Mouse (Mus musculus): ENCODE results near the gene Hist1h2bc. TPM values are rescaled to one million over a fixed set of nuclear protein-coding genes. Genes with fewer than 3 reads are reported as not detected.
"Not testable (repeated sequence)": the region's sequence is repeated elsewhere in the genome, so short reads cannot be mapped to it uniquely, and the experiment has no call there.

Gene Hist1h2bc
- polyA plus RNA-seq, 1 experiment: 20.6 TPM

- peaks cover 10% of the 10 kb centered on the region for H3K4me1 ChIP-seq (ENCODE audit: control insufficient read depth)
- TF ChIP-seq TAL1 (IDR thresholded peaks at IDR 0.05; ENCODE audit: low read length): no peak
- TF ChIP-seq GATA1 (IDR thresholded peaks at IDR 0.05; ENCODE audit: low read length): no peak
- H3K36me3 ChIP-seq (ENCODE audit: control insufficient read depth): no peaks in the 10 kb centered on the region
- no peaks in the 10 kb centered on the region for H3K9me3 ChIP-seq (ENCODE audit: control insufficient read depth, low read length)
- H3K4me3 ChIP-seq (replicated peaks): no peak overlapping the region
- peaks cover 39% of the 10 kb centered on the region for H3K27me3 ChIP-seq (ENCODE audit: control insufficient read depth)
Measured at GRCm38 (mm10) chr13:23708041-23708440, 24.0 kb downstream of the Hist1h2bc start.

- Histone ChIP-seq H3K4me1 (ENCODE audit: control insufficient read depth) (peaks cover 7% of the 10 kb centered on the region), H3K36me3 (ENCODE audit: control insufficient read depth) (no peaks in the 10 kb centered on the region), H3K27me3 (ENCODE audit: control insufficient read depth) (peaks cover 42% of the 10 kb centered on the region), H3K9me3 (ENCODE audit: control insufficient read depth, low read length) (no peaks in the 10 kb centered on the region), H3K4me3 (replicated peaks) (no peak overlapping the region)
- TF ChIP-seq GATA1 (IDR thresholded peaks at IDR 0.05; ENCODE audit: low read length) (no peak), TAL1 (IDR thresholded peaks at IDR 0.05; ENCODE audit: low read length) (no peak)
Measured at GRCm38 (mm10) chr13:23708654-23709053, 24.7 kb downstream of the Hist1h2bc start.

- H3K9me3 ChIP-seq (ENCODE audit: control insufficient read depth, low read length): no peaks in the 10 kb centered on the region
- H3K27me3 ChIP-seq (ENCODE audit: control insufficient read depth): peaks cover 45% of the 10 kb centered on the region
- peak overlapping the region; percentile 58 for H3K4me3 ChIP-seq (replicated peaks)
- no peak for TF ChIP-seq GATA1 (IDR thresholded peaks at IDR 0.05; ENCODE audit: low read length)
- TF ChIP-seq TAL1 (IDR thresholded peaks at IDR 0.05; ENCODE audit: low read length): no peak
- no peaks in the 10 kb centered on the region for H3K36me3 ChIP-seq (ENCODE audit: control insufficient read depth)
- H3K4me1 ChIP-seq (ENCODE audit: control insufficient read depth): peaks cover 7% of the 10 kb centered on the region
Measured at GRCm38 (mm10) chr13:23709714-23710373, 25.8 kb downstream of the Hist1h2bc start.

- no peak for TF ChIP-seq TAL1 (IDR thresholded peaks at IDR 0.05; ENCODE audit: low read length)
- TF ChIP-seq GATA1 (IDR thresholded peaks at IDR 0.05; ENCODE audit: low read length): no peak
- Histone ChIP-seq H3K36me3 (ENCODE audit: control insufficient read depth) (no peaks in the 10 kb centered on the region), H3K4me3 (replicated peaks) (peak within 1 kb of the TSS; percentile 58), H3K27me3 (ENCODE audit: control insufficient read depth) (peaks cover 45% of the 10 kb centered on the region), H3K4me1 (ENCODE audit: control insufficient read depth) (peaks cover 7% of the 10 kb centered on the region), H3K9me3 (ENCODE audit: control insufficient read depth, low read length) (no peaks in the 10 kb centered on the region)
Measured at GRCm38 (mm10) chr13:23710374-23711089, 26.5 kb downstream of the Hist1h2bc start, which contains the start of gene Hfe. Hfe (minus strand) TSS chr13:23710854.

GRCm38 (mm10) chr13:23716261-23717042 lies 32.5 kb downstream of the Hist1h2bc start:
- no peak for TF ChIP-seq GATA1 (IDR thresholded peaks at IDR 0.05; ENCODE audit: low read length)
- no peak for TF ChIP-seq TAL1 (IDR thresholded peaks at IDR 0.05; ENCODE audit: low read length)
- no peaks in the 10 kb centered on the region for H3K4me1 ChIP-seq (ENCODE audit: control insufficient read depth)
- H3K4me3 ChIP-seq (replicated peaks): no peak overlapping the region
- no peaks in the 10 kb centered on the region for H3K9me3 ChIP-seq (ENCODE audit: control insufficient read depth, low read length)
- H3K36me3 ChIP-seq (ENCODE audit: control insufficient read depth): no peaks in the 10 kb centered on the region
- peaks cover 15% of the 10 kb centered on the region for H3K27me3 ChIP-seq (ENCODE audit: control insufficient read depth)

GRCm38 (mm10) chr13:23717176-23717575 lies 33.2 kb downstream of the Hist1h2bc start:
- Histone ChIP-seq H3K4me3 (replicated peaks) (no peak overlapping the region), H3K27me3 (ENCODE audit: control insufficient read depth) (peaks cover 8% of the 10 kb centered on the region), H3K4me1 (ENCODE audit: control insufficient read depth) (no peaks in the 10 kb centered on the region), H3K9me3 (ENCODE audit: control insufficient read depth, low read length) (no peaks in the 10 kb centered on the region), H3K36me3 (ENCODE audit: control insufficient read depth) (no peaks in the 10 kb centered on the region)
- TF ChIP-seq TAL1 (IDR thresholded peaks at IDR 0.05; ENCODE audit: low read length): no peak
- no peak for TF ChIP-seq GATA1 (IDR thresholded peaks at IDR 0.05; ENCODE audit: low read length)

GRCm38 (mm10) chr13:23717593-23718245 lies 33.7 kb downstream of the Hist1h2bc start:
- not testable (repeated sequence) for H3K4me1 ChIP-seq (ENCODE audit: control insufficient read depth); H3K9me3 ChIP-seq (ENCODE audit: control insufficient read depth, low read length); H3K4me3 ChIP-seq (replicated peaks); H3K27me3 ChIP-seq (ENCODE audit: control insufficient read depth); H3K36me3 ChIP-seq (ENCODE audit: control insufficient read depth)

GRCm38 (mm10) chr13:23724239-23724638 lies 40.2 kb downstream of the Hist1h2bc start:
- Histone ChIP-seq H3K36me3 (ENCODE audit: control insufficient read depth) (no peaks in the 10 kb centered on the region), H3K27me3 (ENCODE audit: control insufficient read depth) (no peaks in the 10 kb centered on the region), H3K4me1 (ENCODE audit: control insufficient read depth) (peaks cover 22% of the 10 kb centered on the region), H3K4me3 (replicated peaks) (no peak overlapping the region), H3K9me3 (ENCODE audit: control insufficient read depth, low read length) (no peaks in the 10 kb centered on the region)
- TF ChIP-seq TAL1 (IDR thresholded peaks at IDR 0.05; ENCODE audit: low read length) (no peak), GATA1 (IDR thresholded peaks at IDR 0.05; ENCODE audit: low read length) (no peak)
